Comparison of ENCODE assay signal across 9 mouse cellular contexts in the genomic region with DNA sequence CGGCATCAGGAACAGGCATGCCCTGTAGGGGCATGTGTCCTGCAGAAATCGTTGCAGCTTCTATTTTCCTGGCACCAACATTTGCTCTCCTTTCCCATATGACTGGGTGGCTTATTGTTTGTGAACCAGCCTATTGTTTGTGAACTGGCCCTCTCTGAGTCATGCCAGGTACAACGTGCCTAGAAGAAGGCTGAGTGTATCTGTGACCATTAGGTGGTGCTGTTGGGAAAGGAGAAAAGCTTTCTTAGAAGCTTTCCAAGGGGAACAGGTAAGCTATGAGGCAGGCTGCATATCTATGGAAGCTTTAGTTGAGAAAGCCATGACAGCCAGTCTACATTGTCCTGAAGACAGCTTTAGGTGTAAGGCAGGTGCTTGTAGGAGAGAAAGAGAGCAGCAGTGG. TPM values are rescaled to one million over a fixed set of nuclear protein-coding genes. Genes with fewer than 3 reads are reported as not detected.
DNase-seq lines count a peak whose midpoint lies in the region; ATAC-seq and TF ChIP-seq lines count a peak whose summit lies in the region.
"Had no signal": no experiment of that assay in that cellular context is flagged by ENCODE, and none has a peak within 500 bp of the region (broad histone marks: within the 10 kb centered on the region; RNA-seq: fewer than 3 reads in every experiment).

No protein-coding gene starts in this region.

- peak; percentile 52 for TF ChIP-seq CTCF in heart, postnatal 0 days (IDR thresholded peaks at IDR 0.05; ENCODE audit: low read depth)

- H3K27ac ChIP-seq in heart, postnatal 0 days (ENCODE audit: low read depth), result no peak overlapping the region
- H3K27ac ChIP-seq in neural tube, embryonic 14.5 days (ENCODE audit: low read depth, low read length), result no peak overlapping the region
- no peak overlapping the region for H3K27ac ChIP-seq in forebrain, embryonic 15.5 days (replicated peaks)
- H3K27ac ChIP-seq in stomach, embryonic 16.5 days (ENCODE audit: low read length), result no peak overlapping the region

- no peak overlapping the region for H3K4me3 ChIP-seq in heart, postnatal 0 days (ENCODE audit: low read depth, low read length)
- H3K4me3 ChIP-seq in neural tube, embryonic 14.5 days (ENCODE audit: low read depth, low read length), result no peak overlapping the region
- H3K4me3 ChIP-seq in forebrain, embryonic 15.5 days, result no peak overlapping the region
- no peak overlapping the region for H3K4me3 ChIP-seq in stomach, embryonic 16.5 days (replicated peaks; ENCODE audit: low read length)

- WGBS in heart, postnatal 0 days, result 26% methylated on average over 3 of the region's 3 CpGs
- 39% methylated on average over 3 of the region's 3 CpGs for WGBS in neural tube, embryonic 14.5 days
- WGBS in forebrain, embryonic 15.5 days, result 34% methylated on average over 3 of the region's 3 CpGs
- 32% methylated on average over 3 of the region's 3 CpGs for WGBS in stomach, embryonic 16.5 days

- H3K36me3 ChIP-seq in heart, postnatal 0 days (replicated peaks; ENCODE audit: control insufficient read depth, insufficient read depth, low read length), result no peaks in the 10 kb centered on the region
- no peaks in the 10 kb centered on the region for H3K36me3 ChIP-seq in neural tube, embryonic 14.5 days (ENCODE audit: control insufficient read depth, insufficient read depth, low read length)
- H3K36me3 ChIP-seq in forebrain, embryonic 15.5 days, result no peaks in the 10 kb centered on the region
- no peaks in the 10 kb centered on the region for H3K36me3 ChIP-seq in stomach, embryonic 16.5 days (ENCODE audit: control insufficient read depth, insufficient read depth, low read length)

- H3K4me1 ChIP-seq in heart, postnatal 0 days (ENCODE audit: control insufficient read depth, insufficient read depth), result no peaks in the 10 kb centered on the region
- no peaks in the 10 kb centered on the region for H3K4me1 ChIP-seq in neural tube, embryonic 14.5 days (ENCODE audit: control insufficient read depth, insufficient read depth, low read length)
- no peaks in the 10 kb centered on the region for H3K4me1 ChIP-seq in forebrain, embryonic 15.5 days
- H3K4me1 ChIP-seq in stomach, embryonic 16.5 days (ENCODE audit: control insufficient read depth, insufficient read depth, low read length), result no peaks in the 10 kb centered on the region

- H3K27me3 ChIP-seq in heart, postnatal 0 days (ENCODE audit: control insufficient read depth, insufficient read depth, low read length), result no peaks in the 10 kb centered on the region
- H3K27me3 ChIP-seq in neural tube, embryonic 14.5 days (ENCODE audit: control insufficient read depth, insufficient read depth, low read length), result no peaks in the 10 kb centered on the region
- H3K27me3 ChIP-seq in forebrain, embryonic 15.5 days, result no peaks in the 10 kb centered on the region
- H3K27me3 ChIP-seq in stomach, embryonic 16.5 days (ENCODE audit: control insufficient read depth, insufficient read depth, low read length), result no peaks in the 10 kb centered on the region

- no peaks in the 10 kb centered on the region for H3K9me3 ChIP-seq in heart, postnatal 0 days (replicated peaks; ENCODE audit: control insufficient read depth, low read length)
- H3K9me3 ChIP-seq in neural tube, embryonic 14.5 days (ENCODE audit: control insufficient read depth, low read length), result no peaks in the 10 kb centered on the region
- H3K9me3 ChIP-seq in forebrain, embryonic 15.5 days, result no peaks in the 10 kb centered on the region
- H3K9me3 ChIP-seq in stomach, embryonic 16.5 days (replicated peaks; ENCODE audit: control insufficient read depth, low read length), result no peaks in the 10 kb centered on the region

- DNase-seq in heart, postnatal 0 days (ENCODE audit: low spot score), result no peak
- DNase-seq in heart, adult 8-10 months (ENCODE audit: low spot score), result no peak
- no peak for DNase-seq in neural tube, embryonic 10.5 days (ENCODE audit: extremely low spot score, low spot score)
- no peak for DNase-seq in ovary, postnatal 10 days (ENCODE audit: low spot score)
- DNase-seq in spleen, postnatal 14 days (ENCODE audit: low spot score in 2 of 2), result no peak

- no peak overlapping the region for H3K9ac ChIP-seq in heart, postnatal 0 days (replicated peaks; ENCODE audit: low read depth, low read length)
- no peak overlapping the region for H3K9ac ChIP-seq in neural tube, embryonic 14.5 days (replicated peaks; ENCODE audit: low read depth, low read length)
- H3K9ac ChIP-seq in forebrain, embryonic 15.5 days (replicated peaks), result no peak overlapping the region
- no peak overlapping the region for H3K9ac ChIP-seq in stomach, embryonic 16.5 days (ENCODE audit: low read length)

- no peak for TF ChIP-seq EP300 in heart, postnatal 0 days (IDR thresholded peaks at IDR 0.05; ENCODE audit: low read depth)

- H3K4me2 ChIP-seq in heart, postnatal 0 days (ENCODE audit: low read depth, low read length), result no peak overlapping the region
- H3K4me2 ChIP-seq in neural tube, embryonic 14.5 days (ENCODE audit: low read depth, low read length), result no peak overlapping the region
- no peak overlapping the region for H3K4me2 ChIP-seq in forebrain, embryonic 15.5 days (replicated peaks)
- no peak overlapping the region for H3K4me2 ChIP-seq in stomach, embryonic 16.5 days (ENCODE audit: low read depth, low read length)

- ATAC-seq in heart, postnatal 0 days (ENCODE audit: insufficient read depth, low read depth), result no peak
- peak; percentile 73; the same call in 1 of the 2 replicates for ATAC-seq in neural tube, embryonic 14.5 days (ENCODE audit: low read depth)
- ATAC-seq in forebrain, embryonic 15.5 days (replicated peaks), result peak; percentile 26; the same call in 1 of the 2 replicates
- peak; percentile 47; the same call in 1 of the 2 replicates for ATAC-seq in stomach, embryonic 16.5 days (ENCODE audit: insufficient read depth, low FRiP score)

RNA-seq across cellular contexts. Expression of a gene that starts 5.8 kb away (rescaled TPM):
- total RNA-seq in heart, postnatal 0 days (2014; rRNA removed; ENCODE audit: low replicate concordance), result not detected in 2 replicates
- not detected in 2 replicates for polyA plus RNA-seq in heart, postnatal 0 days (2015; fragmentation: Nextera tagmentation; extraction: Ambion mirVana)
- not detected for total RNA-seq in heart, adult 8-10 months (2022)
- polyA plus RNA-seq in neural tube, embryonic 14.5 days (2014; fragmentation: Nextera tagmentation; extraction: Ambion mirVana), result not detected in 2 replicates
- not detected in 2 replicates for polyA plus RNA-seq in forebrain, embryonic 15.5 days (2015; fragmentation: Nextera tagmentation; extraction: Ambion mirVana)
- not detected in 2 replicates for polyA plus RNA-seq in stomach, embryonic 16.5 days (2015; fragmentation: Nextera tagmentation; extraction: Ambion mirVana)
- polyA plus RNA-seq: limb, embryonic 11.5 days had no signal

RNA-seq across cellular contexts. Expression of a gene that starts 24.6 kb away (rescaled TPM):
- total RNA-seq in heart, postnatal 0 days (2014; rRNA removed; ENCODE audit: low replicate concordance), result not detected in 2 replicates
- not detected in 2 replicates for polyA plus RNA-seq in heart, postnatal 0 days (2015; fragmentation: Nextera tagmentation; extraction: Ambion mirVana)
- not detected for total RNA-seq in heart, adult 8-10 months (2022)
- not detected in 2 replicates for polyA plus RNA-seq in neural tube, embryonic 14.5 days (2014; fragmentation: Nextera tagmentation; extraction: Ambion mirVana)
- not detected in 2 replicates for polyA plus RNA-seq in forebrain, embryonic 15.5 days (2015; fragmentation: Nextera tagmentation; extraction: Ambion mirVana)
- not detected in 2 replicates for polyA plus RNA-seq in stomach, embryonic 16.5 days (2015; fragmentation: Nextera tagmentation; extraction: Ambion mirVana)
- polyA plus RNA-seq: limb, embryonic 11.5 days had no signal

RNA-seq across cellular contexts. Expression of a gene that starts 35.0 kb away (rescaled TPM):
- total RNA-seq in heart, postnatal 0 days (2014; rRNA removed; ENCODE audit: low replicate concordance), result not detected in 2 replicates
- 0.08 and 0.29 TPM in 2 replicates for polyA plus RNA-seq in heart, postnatal 0 days (2015; fragmentation: Nextera tagmentation; extraction: Ambion mirVana)
- total RNA-seq in heart, adult 8-10 months (2022), result not detected
- 3.2 and 6.4 TPM in 2 replicates for polyA plus RNA-seq in neural tube, embryonic 14.5 days (2014; fragmentation: Nextera tagmentation; extraction: Ambion mirVana)
- polyA plus RNA-seq in forebrain, embryonic 15.5 days (2015; fragmentation: Nextera tagmentation; extraction: Ambion mirVana), result 3.1 and 3.5 TPM in 2 replicates
- polyA plus RNA-seq in stomach, embryonic 16.5 days (2015; fragmentation: Nextera tagmentation; extraction: Ambion mirVana), result 3.1 and 4.6 TPM in 2 replicates
